In genomic region chr3:130131201-130131600, GRCm38 (mm10) we compare ENCODE assay signal across 16 mouse cellular contexts. TPM values are rescaled to one million over a fixed set of nuclear protein-coding genes. Genes with fewer than 3 reads are reported as not detected.
DNase-seq lines count a peak whose midpoint lies in the region; ATAC-seq and TF ChIP-seq lines count a peak whose summit lies in the region.
"Had no signal": no experiment of that assay in that cellular context is flagged by ENCODE, and none has a peak within 500 bp of the region (broad histone marks: within the 10 kb centered on the region; RNA-seq: fewer than 3 reads in every experiment).

Gene Col25a1 (plus strand): TSS chr3:130131501.

- intact Hi-C loops in left cerebral cortex, adult 2 months (cut with DNase I) = no loop called here
- intact Hi-C loops in heart, postnatal 25 days (cut with DNase I) = no loop called here

- 74% methylated on average over 8 of the region's 8 CpGs for WGBS in limb, embryonic 14.5 days

- ATAC-seq in limb, embryonic 14.5 days (ENCODE audit: low FRiP score, low read depth) = no peak
- ATAC-seq: forebrain, embryonic 14.5 days had no signal

- H3K9me3 ChIP-seq in limb, embryonic 14.5 days (ENCODE audit: control insufficient read depth, low read length) = no peaks in the 10 kb centered on the region
- H3K9me3 ChIP-seq: liver, embryonic 13.5 days; neural tube, embryonic 13.5 days had no signal

- no peak within 1 kb of the TSS for H3K4me3 ChIP-seq in left cerebral cortex, adult 2 months
- no peak within 1 kb of the TSS for H3K4me3 ChIP-seq in limb, embryonic 14.5 days (replicated peaks; ENCODE audit: low read length)
- H3K4me3 ChIP-seq: liver, embryonic 13.5 days; neural tube, embryonic 13.5 days had no signal

- no peaks in the 10 kb centered on the region for H3K36me3 ChIP-seq in limb, embryonic 14.5 days (ENCODE audit: control insufficient read depth, insufficient read depth, low read length)
- H3K36me3 ChIP-seq: liver, embryonic 13.5 days; neural tube, embryonic 13.5 days had no signal

- peak within 1 kb of the TSS; percentile 19; the same call in 1 of the 2 replicates for H3K4me2 ChIP-seq in limb, embryonic 14.5 days (replicated peaks; ENCODE audit: low read depth, low read length, severe bottlenecking)
- H3K4me2 ChIP-seq: liver, embryonic 13.5 days; neural tube, embryonic 13.5 days had no signal

- H3K9ac ChIP-seq in limb, embryonic 14.5 days (ENCODE audit: low read depth, low read length, severe bottlenecking) = no peak within 1 kb of the TSS
- H3K9ac ChIP-seq: liver, embryonic 13.5 days; neural tube, embryonic 13.5 days had no signal

- H3K27me3 ChIP-seq in limb, embryonic 14.5 days (ENCODE audit: control insufficient read depth, insufficient read depth, low read length) = no peaks in the 10 kb centered on the region
- H3K27me3 ChIP-seq: liver, embryonic 13.5 days; neural tube, embryonic 13.5 days had no signal

- no peak for TF ChIP-seq POLR2A in limb, embryonic 14.5 days (IDR thresholded peaks at IDR 0.05; ENCODE audit: borderline replicate concordance, extremely low read depth, insufficient read depth, insufficient read length)

- DNase-seq in adrenal gland, postnatal 4 days (ENCODE audit: low spot score in 2 of 2) = no peak
- DNase-seq in adrenal gland, adult 18-20 months (ENCODE audit: low spot score in 2 of 2) = no peak
- DNase-seq in left cerebral cortex, adult 2 months (ENCODE audit: extremely low spot score in 1 of 2, low spot score in 2 of 2) = no peak
- DNase-seq in left cerebral cortex, adult 11 months (ENCODE audit: low spot score) = no peak
- no peak for DNase-seq in layer of hippocampus, postnatal 14 days (ENCODE audit: low spot score in 2 of 2)
- DNase-seq in limb, embryonic 14.5 days (ENCODE audit: low spot score) = no peak
- no peak for DNase-seq in ovary, postnatal 14 days (ENCODE audit: low spot score)
- no peak for DNase-seq in heart, postnatal 25 days (ENCODE audit: low spot score)
- DNase-seq: embryo, embryonic 11 days; gastrocnemius, postnatal 36 days; heart, postnatal 10 days; kidney, adult 2 months; liver, embryonic 13.5 days; right cerebral cortex, postnatal 25 days had no signal

- peaks cover 9% of the 10 kb centered on the region; the same call in 1 of the 2 replicates for H3K4me1 ChIP-seq in limb, embryonic 14.5 days (ENCODE audit: control insufficient read depth, insufficient read depth, low read length)
- H3K4me1 ChIP-seq: liver, embryonic 13.5 days had no signal

- no peak within 1 kb of the TSS for H3K27ac ChIP-seq in left cerebral cortex, adult 2 months
- no peak within 1 kb of the TSS for H3K27ac ChIP-seq in limb, embryonic 14.5 days (replicated peaks; ENCODE audit: low read depth, low read length)
- H3K27ac ChIP-seq: liver, embryonic 13.5 days; neural tube, embryonic 13.5 days had no signal

- no peak for TF ChIP-seq CTCF in left cerebral cortex, adult 2 months (IDR thresholded peaks at IDR 0.05)

RNA-seq across cellular contexts. Expression of gene Col25a1, which starts in this region (rescaled TPM):
- 10 to 100 TPM; 12.5 to 13.9 TPM for total RNA-seq in adrenal gland, postnatal 4 days (2021)
- total RNA-seq in adrenal gland, adult 18-20 months (2021) = 1 to 10 TPM; 1.5 to 5.6 TPM
- total RNA-seq in left cerebral cortex, adult 2 months (2021) = 10 to 100 TPM; 44.9 to 47.0 TPM
- total RNA-seq in layer of hippocampus, postnatal 14 days (2021) = 10 to 100 TPM; 57.8 to 62.6 TPM
- polyA plus RNA-seq in limb, embryonic 14.5 days (2012; rRNA removed) = 15.3 and 19.3 TPM in 2 replicates
- polyA plus RNA-seq in limb, embryonic 14.5 days (2014; fragmentation: Nextera tagmentation; extraction: Ambion mirVana) = 13.8 and 14.2 TPM in 2 replicates
- total RNA-seq in heart, postnatal 25 days (2021) = under 1 TPM; 0.36 to 0.42 TPM
